Mouse (Mus musculus): ENCODE measurements around the gene Ubr3. TPM values are rescaled to one million over a fixed set of nuclear protein-coding genes. Genes with fewer than 3 reads are reported as not detected.

The Ubr3 gene
- polyA plus RNA-seq, 2 experiments, result 5.9 to 8.0 TPM

- Histone ChIP-seq H3K27ac (peak overlapping the region; percentile 29), H3K9me3 (ENCODE audit: control insufficient read depth, low read length) (no peaks in the 10 kb centered on the region), H3K4me3 (ENCODE audit: insufficient read depth in 1 of 2, low read depth in 2 of 2, low read length in 2 of 2) (no peak overlapping the region), H3K36me3 (replicated peaks; ENCODE audit: control insufficient read depth, insufficient read depth, low read depth) (peaks cover 3% of the 10 kb centered on the region), H3K27me3 (ENCODE audit: control insufficient read depth, insufficient read depth, low read length) (no peaks in the 10 kb centered on the region), H3K4me1 (replicated peaks; ENCODE audit: control insufficient read depth in 2 of 2, insufficient read depth in 2 of 2, low read length in 1 of 2) (peaks cover 13% of the 10 kb centered on the region in 2 experiments), H3K9ac (replicated peaks) (no peak overlapping the region), H3K4me2 (ENCODE audit: low read depth) (peak overlapping the region; percentile 30)
- ATAC-seq (ENCODE audit: insufficient read depth) (peak; percentile 93), DNase-seq (ENCODE audit: low read depth in 3 of 3, low spot score in 3 of 3) (peak; percentile 55 to 70 (median 63))
- 33% methylated on average over 2 of the region's 2 CpGs for WGBS (ENCODE audit: insufficient replicate concordance)
- peak; percentile 82 for TF ChIP-seq EP300 (IDR thresholded peaks at IDR 0.05; ENCODE audit: low read depth)
- TF ChIP-seq CTCF (IDR thresholded peaks at IDR 0.05; ENCODE audit: low read depth), result no peak
Observed at GRCm38 (mm10) chr2:70024454-70024853, 127.4 kb downstream of the Ubr3 start.

- ATAC-seq (ENCODE audit: insufficient read depth) (no peak), DNase-seq (ENCODE audit: low read depth in 3 of 3, low spot score in 3 of 3) (no peak)
- TF ChIP-seq CTCF (IDR thresholded peaks at IDR 0.05; ENCODE audit: low read depth), result no peak
- no peak for TF ChIP-seq EP300 (IDR thresholded peaks at IDR 0.05; ENCODE audit: low read depth)
- H3K36me3 ChIP-seq (replicated peaks; ENCODE audit: control insufficient read depth, insufficient read depth, low read depth), result no peaks in the 10 kb centered on the region; the same call in none of the 2 replicates
- WGBS (ENCODE audit: insufficient replicate concordance), result 85% methylated on average over 5 of the region's 5 CpGs
- no peaks in the 10 kb centered on the region for H3K9me3 ChIP-seq (ENCODE audit: control insufficient read depth, low read length)
- H3K27ac ChIP-seq, result no peak overlapping the region
- H3K4me1 ChIP-seq (replicated peaks; ENCODE audit: control insufficient read depth in 2 of 2, insufficient read depth in 2 of 2, low read length in 1 of 2), result peaks cover 13% of the 10 kb centered on the region in 2 experiments
- H3K9ac ChIP-seq (replicated peaks), result no peak overlapping the region
- H3K4me2 ChIP-seq (ENCODE audit: low read depth), result no peak overlapping the region
- no peak overlapping the region for H3K4me3 ChIP-seq (ENCODE audit: insufficient read depth in 1 of 2, low read depth in 2 of 2, low read length in 2 of 2)
- no peaks in the 10 kb centered on the region for H3K27me3 ChIP-seq (ENCODE audit: control insufficient read depth, insufficient read depth, low read length)
Observed at GRCm38 (mm10) chr2:70025711-70026110, 128.7 kb downstream of the Ubr3 start.

GRCm38 (mm10) chr2:70031472-70031871 is 134.4 kb downstream of the Ubr3 start:
- Histone ChIP-seq H3K36me3 (replicated peaks; ENCODE audit: control insufficient read depth, insufficient read depth, low read depth) (no peaks in the 10 kb centered on the region), H3K27me3 (ENCODE audit: control insufficient read depth, insufficient read depth, low read length) (no peaks in the 10 kb centered on the region; the same call in 1 of the 2 replicates), H3K4me2 (ENCODE audit: low read depth) (no peak overlapping the region), H3K27ac (no peak overlapping the region), H3K9ac (replicated peaks) (no peak overlapping the region), H3K4me1 (replicated peaks; ENCODE audit: control insufficient read depth in 2 of 2, insufficient read depth in 2 of 2, low read length in 1 of 2) (no peaks in the 10 kb centered on the region), H3K4me3 (ENCODE audit: insufficient read depth in 1 of 2, low read depth in 2 of 2, low read length in 2 of 2) (no peak overlapping the region), H3K9me3 (ENCODE audit: control insufficient read depth, low read length) (no peaks in the 10 kb centered on the region)
- TF ChIP-seq CTCF (IDR thresholded peaks at IDR 0.05; ENCODE audit: low read depth) (no peak), EP300 (IDR thresholded peaks at IDR 0.05; ENCODE audit: low read depth) (no peak)
- no peak for DNase-seq (ENCODE audit: low read depth in 3 of 3, low spot score in 3 of 3)
- no peak for ATAC-seq (ENCODE audit: insufficient read depth)
- WGBS (ENCODE audit: insufficient replicate concordance), result 67% methylated on average over 2 of the region's 2 CpGs

GRCm38 (mm10) chr2:70034895-70035294 is 137.8 kb downstream of the Ubr3 start:
- no peak overlapping the region for H3K4me3 ChIP-seq (ENCODE audit: insufficient read depth in 1 of 2, low read depth in 2 of 2, low read length in 2 of 2)
- WGBS (ENCODE audit: insufficient replicate concordance), result 65% methylated on average over 5 of the region's 5 CpGs
- no peak overlapping the region for H3K4me2 ChIP-seq (ENCODE audit: low read depth)
- H3K27me3 ChIP-seq (ENCODE audit: control insufficient read depth, insufficient read depth, low read length), result no peaks in the 10 kb centered on the region; the same call in 1 of the 2 replicates
- no peaks in the 10 kb centered on the region for H3K36me3 ChIP-seq (replicated peaks; ENCODE audit: control insufficient read depth, insufficient read depth, low read depth)
- H3K9ac ChIP-seq (replicated peaks), result no peak overlapping the region
- no peak for TF ChIP-seq EP300 (IDR thresholded peaks at IDR 0.05; ENCODE audit: low read depth)
- no peak for TF ChIP-seq CTCF (IDR thresholded peaks at IDR 0.05; ENCODE audit: low read depth)
- H3K9me3 ChIP-seq (ENCODE audit: control insufficient read depth, low read length), result no peaks in the 10 kb centered on the region
- ATAC-seq (ENCODE audit: insufficient read depth) (no peak), DNase-seq (ENCODE audit: low read depth in 3 of 3, low spot score in 3 of 3) (no peak)
- no peak overlapping the region for H3K27ac ChIP-seq
- H3K4me1 ChIP-seq (replicated peaks; ENCODE audit: control insufficient read depth in 2 of 2, insufficient read depth in 2 of 2, low read length in 1 of 2), result no peaks in the 10 kb centered on the region

GRCm38 (mm10) chr2:70035358-70035757 is 138.3 kb downstream of the Ubr3 start:
- TF ChIP-seq EP300 (IDR thresholded peaks at IDR 0.05; ENCODE audit: low read depth) (no peak), CTCF (IDR thresholded peaks at IDR 0.05; ENCODE audit: low read depth) (no peak)

More at GRCm38 (mm10) chr2:70035358-70035757, 138.3 kb downstream of the Ubr3 start:
- no peak overlapping the region for H3K9ac ChIP-seq (replicated peaks)
- no peak overlapping the region for H3K27ac ChIP-seq
- H3K4me1 ChIP-seq (replicated peaks; ENCODE audit: control insufficient read depth in 2 of 2, insufficient read depth in 2 of 2, low read length in 1 of 2), result no peaks in the 10 kb centered on the region
- WGBS (ENCODE audit: insufficient replicate concordance), result 46% methylated on average over 1 of the region's 1 CpGs
- H3K4me2 ChIP-seq (ENCODE audit: low read depth), result no peak overlapping the region
- H3K36me3 ChIP-seq (replicated peaks; ENCODE audit: control insufficient read depth, insufficient read depth, low read depth), result no peaks in the 10 kb centered on the region
- no peaks in the 10 kb centered on the region for H3K9me3 ChIP-seq (ENCODE audit: control insufficient read depth, low read length)
- no peak for ATAC-seq (ENCODE audit: insufficient read depth)
- no peak overlapping the region for H3K4me3 ChIP-seq (ENCODE audit: insufficient read depth in 1 of 2, low read depth in 2 of 2, low read length in 2 of 2)
- no peaks in the 10 kb centered on the region; the same call in 1 of the 2 replicates for H3K27me3 ChIP-seq (ENCODE audit: control insufficient read depth, insufficient read depth, low read length)
- no peak for DNase-seq (ENCODE audit: low read depth in 3 of 3, low spot score in 3 of 3)
